Mouse (Mus musculus): ENCODE results near the gene Stk24. TPM values are rescaled to one million over a fixed set of nuclear protein-coding genes. Genes with fewer than 3 reads are reported as not detected.

Gene Stk24
- polyA plus RNA-seq, 1 experiment from 2014 or later: 30.6 TPM

- no peak overlapping the region for H3K9ac ChIP-seq (replicated peaks; ENCODE audit: low read depth)
- H3K4me1 ChIP-seq (ENCODE audit: insufficient read depth, low read depth, low read length): peaks cover 12% of the 10 kb centered on the region
- H3K36me3 ChIP-seq (ENCODE audit: insufficient read depth, low read length): no peaks in the 10 kb centered on the region
- ATAC-seq: 0 out of 2 replicates have a peak, but pooled peaks have one; percentile 14
- no peak overlapping the region for H3K4me3 ChIP-seq (ENCODE audit: low read depth, low read length)
- DNase-seq (ENCODE audit: low spot score): no peak
- 69% methylated on average over 6 of the region's 6 CpGs for WGBS
- no peaks in the 10 kb centered on the region for H3K9me3 ChIP-seq (ENCODE audit: low read length)
- TF ChIP-seq CTCF (IDR thresholded peaks at IDR 0.05) (no peak), EP300 (IDR thresholded peaks at IDR 0.05) (no peak)
- no peak overlapping the region for H3K4me2 ChIP-seq (replicated peaks; ENCODE audit: low read depth, low read length)
- H3K27ac ChIP-seq (ENCODE audit: low read length): no peak overlapping the region
- H3K27me3 ChIP-seq (replicated peaks; ENCODE audit: insufficient read depth, low read length): no peaks in the 10 kb centered on the region
These were observed 69.3 kb downstream of the Stk24 start for GRCm38 (mm10) chr14:121310325-121311080.

GRCm38 (mm10) chr14:121309909-121310308 is 69.9 kb downstream of the Stk24 start:
- TF ChIP-seq CTCF (IDR thresholded peaks at IDR 0.05) (no peak), EP300 (IDR thresholded peaks at IDR 0.05) (no peak)
- Histone ChIP-seq H3K4me1 (ENCODE audit: insufficient read depth, low read depth, low read length) (peaks cover 7% of the 10 kb centered on the region), H3K4me2 (replicated peaks; ENCODE audit: low read depth, low read length) (no peak overlapping the region), H3K9me3 (ENCODE audit: low read length) (no peaks in the 10 kb centered on the region), H3K36me3 (ENCODE audit: insufficient read depth, low read length) (no peaks in the 10 kb centered on the region), H3K27me3 (replicated peaks; ENCODE audit: insufficient read depth, low read length) (no peaks in the 10 kb centered on the region), H3K27ac (ENCODE audit: low read length) (no peak overlapping the region), H3K9ac (replicated peaks; ENCODE audit: low read depth) (no peak overlapping the region), H3K4me3 (ENCODE audit: low read depth, low read length) (no peak overlapping the region)
- ATAC-seq (no peak), DNase-seq (ENCODE audit: low spot score) (no peak)
- WGBS: 67% methylated on average over 3 of the region's 3 CpGs

- Histone ChIP-seq H3K4me3 (ENCODE audit: low read depth, low read length) (no peak overlapping the region), H3K36me3 (ENCODE audit: insufficient read depth, low read length) (peaks cover 11% of the 10 kb centered on the region), H3K27ac (ENCODE audit: low read length) (no peak overlapping the region), H3K27me3 (replicated peaks; ENCODE audit: insufficient read depth, low read length) (no peaks in the 10 kb centered on the region), H3K4me2 (replicated peaks; ENCODE audit: low read depth, low read length) (no peak overlapping the region), H3K9ac (replicated peaks; ENCODE audit: low read depth) (no peak overlapping the region), H3K4me1 (ENCODE audit: insufficient read depth, low read depth, low read length) (0 out of 2 replicates have a peak, but pooled peaks cover 5% of the 10 kb centered on the region), H3K9me3 (ENCODE audit: low read length) (no peaks in the 10 kb centered on the region)
- 75% methylated on average over 7 of the region's 8 CpGs for WGBS
- DNase-seq (ENCODE audit: low spot score) (no peak), ATAC-seq (no peak)
- no peak for TF ChIP-seq EP300 (IDR thresholded peaks at IDR 0.05)
- TF ChIP-seq CTCF (IDR thresholded peaks at IDR 0.05): no peak
These were observed 74.3 kb downstream of the Stk24 start for GRCm38 (mm10) chr14:121305316-121306064.

- H3K9me3 ChIP-seq (ENCODE audit: low read length): no peaks in the 10 kb centered on the region
- no peaks in the 10 kb centered on the region for H3K4me1 ChIP-seq (ENCODE audit: insufficient read depth, low read depth, low read length)
- peaks cover 12% of the 10 kb centered on the region for H3K36me3 ChIP-seq (ENCODE audit: insufficient read depth, low read length)
- WGBS: 61% methylated on average over 7 of the region's 7 CpGs
- no peak overlapping the region for H3K4me3 ChIP-seq (ENCODE audit: low read depth, low read length)
- H3K27ac ChIP-seq (ENCODE audit: low read length): no peak overlapping the region
- TF ChIP-seq EP300 (IDR thresholded peaks at IDR 0.05): no peak
- no peak for TF ChIP-seq CTCF (IDR thresholded peaks at IDR 0.05)
- H3K4me2 ChIP-seq (replicated peaks; ENCODE audit: low read depth, low read length): no peak overlapping the region
- H3K9ac ChIP-seq (replicated peaks; ENCODE audit: low read depth): no peak overlapping the region
- ATAC-seq (no peak), DNase-seq (ENCODE audit: low spot score) (no peak)
- no peaks in the 10 kb centered on the region for H3K27me3 ChIP-seq (replicated peaks; ENCODE audit: insufficient read depth, low read length)
These were observed 75.3 kb downstream of the Stk24 start for GRCm38 (mm10) chr14:121304523-121304922.

DNA sequence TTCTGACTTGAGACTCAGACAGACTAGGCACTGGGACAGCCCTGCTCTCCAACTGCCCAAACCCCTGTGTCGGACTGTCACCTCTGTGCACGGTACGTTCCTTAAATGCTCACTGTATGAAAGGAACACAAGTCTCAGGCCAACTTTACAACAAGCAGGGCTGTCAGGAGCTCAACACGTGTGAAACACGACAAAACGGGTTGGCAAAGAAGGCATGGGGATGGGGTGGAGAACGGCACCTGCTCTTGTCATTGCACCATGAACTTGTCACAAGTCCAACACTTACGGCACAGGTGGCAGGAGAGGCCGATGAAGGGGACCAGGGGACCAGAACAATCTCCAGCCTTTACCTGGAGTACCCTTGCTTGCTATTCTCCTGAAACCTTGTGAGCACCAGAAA is 80.7 kb downstream of the Stk24 start:
- H3K36me3 ChIP-seq (ENCODE audit: insufficient read depth, low read length): peaks cover 17% of the 10 kb centered on the region
- ATAC-seq (no peak), DNase-seq (ENCODE audit: low spot score) (no peak)
- no peak overlapping the region for H3K4me2 ChIP-seq (replicated peaks; ENCODE audit: low read depth, low read length)
- H3K9ac ChIP-seq (replicated peaks; ENCODE audit: low read depth): no peak overlapping the region
- TF ChIP-seq CTCF (IDR thresholded peaks at IDR 0.05) (no peak), EP300 (IDR thresholded peaks at IDR 0.05) (no peak)
- H3K4me3 ChIP-seq (ENCODE audit: low read depth, low read length): no peak overlapping the region
- WGBS: 78% methylated on average over 9 of the region's 9 CpGs
- no peaks in the 10 kb centered on the region for H3K27me3 ChIP-seq (replicated peaks; ENCODE audit: insufficient read depth, low read length)
- no peak overlapping the region for H3K27ac ChIP-seq (ENCODE audit: low read length)
- no peaks in the 10 kb centered on the region for H3K4me1 ChIP-seq (ENCODE audit: insufficient read depth, low read depth, low read length)
- H3K9me3 ChIP-seq (ENCODE audit: low read length): no peaks in the 10 kb centered on the region

DNA sequence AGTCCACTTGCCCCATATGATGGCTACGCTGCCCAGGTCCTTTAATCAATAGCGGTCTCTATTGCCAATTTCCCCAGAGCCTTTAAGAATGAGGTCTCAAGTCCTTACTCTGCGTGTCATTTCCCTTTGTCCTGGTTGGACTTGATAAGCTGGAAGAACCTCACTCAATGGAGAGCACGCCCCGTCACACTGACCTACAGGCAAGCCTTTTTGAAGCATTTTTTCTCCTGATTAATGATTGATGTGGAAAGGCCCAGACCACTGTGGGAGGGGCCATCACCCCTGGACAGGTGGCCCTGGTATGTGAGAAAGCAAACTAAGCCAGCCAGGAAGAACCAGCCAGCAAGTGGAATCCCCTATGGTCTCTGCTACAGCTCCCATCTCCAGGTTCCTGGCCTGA is 81.3 kb downstream of the Stk24 start:
- Histone ChIP-seq H3K27me3 (replicated peaks; ENCODE audit: insufficient read depth, low read length) (no peaks in the 10 kb centered on the region), H3K27ac (ENCODE audit: low read length) (no peak overlapping the region), H3K9ac (replicated peaks; ENCODE audit: low read depth) (no peak overlapping the region), H3K4me1 (ENCODE audit: insufficient read depth, low read depth, low read length) (no peaks in the 10 kb centered on the region), H3K36me3 (ENCODE audit: insufficient read depth, low read length) (peaks cover 17% of the 10 kb centered on the region), H3K4me3 (ENCODE audit: low read depth, low read length) (no peak overlapping the region), H3K4me2 (replicated peaks; ENCODE audit: low read depth, low read length) (no peak overlapping the region), H3K9me3 (ENCODE audit: low read length) (no peaks in the 10 kb centered on the region)
- 83% methylated on average over 5 of the region's 5 CpGs for WGBS
- ATAC-seq (no peak), DNase-seq (ENCODE audit: low spot score) (no peak)
- TF ChIP-seq CTCF (IDR thresholded peaks at IDR 0.05) (no peak), EP300 (IDR thresholded peaks at IDR 0.05) (no peak)
